Mouse (Mus musculus) T-helper 2 cell (primary cell): Measurements from ENCODE around the gene AI464131.

Source experiments
- in situ Hi-C: fragments of 300-600 bp; cut with MboI, MseI; formaldehyde crosslinking; loops from one replicate; pipeline ENCODE4 v1.15.1; 2025; ENCODE audit warnings: high pct_unique_total_duplicates

AI464131 gene

GRCm38 (mm10) chr4:41505131-41505551 lies 2.3 kb upstream of the AI464131 start:
- in situ Hi-C loops = no loop called here

GRCm38 (mm10) chr4:41504325-41504724 lies 1.4 kb upstream of the AI464131 start:
- in situ Hi-C loops = loop anchor here (5.0 kb wide), 1 partner anchor 63 kb away; the partner anchor contains the start of genes Dnaic1 and Fam219a

GRCm38 (mm10) chr4:41502171-41502940 lies 520 bp downstream of the AI464131 start:
- in situ Hi-C loops = loop anchor here (5.0 kb wide), 1 partner anchor 65 kb away; the partner anchor contains the start of genes Dnaic1 and Fam219a

GRCm38 (mm10) chr4:41500787-41501186 lies 2.1 kb downstream of the AI464131 start:
- in situ Hi-C loops = loop anchor here (5.0 kb wide), 1 partner anchor 67 kb away; the partner anchor contains the start of genes Dnaic1 and Fam219a

GRCm38 (mm10) chr4:41499619-41500018 lies 3.3 kb downstream of the AI464131 start:
- in situ Hi-C loops = loop anchor here (5.0 kb wide), 1 partner anchor 68 kb away; the partner anchor contains the start of genes Dnaic1 and Fam219a

- in situ Hi-C loops = no loop called here
These were observed 3.9 kb downstream of the AI464131 start for GRCm38 (mm10) chr4:41498921-41499391.

GRCm38 (mm10) chr4:41497995-41498845 lies 4.7 kb downstream of the AI464131 start:
- in situ Hi-C loops = no loop called here

GRCm38 (mm10) chr4:41497579-41497978 lies 5.3 kb downstream of the AI464131 start:
- in situ Hi-C loops = no loop called here

- in situ Hi-C loops = no loop called here
These were observed 5.8 kb downstream of the AI464131 start for GRCm38 (mm10) chr4:41497046-41497445.

- in situ Hi-C loops = no loop called here
These were observed 7.0 kb downstream of the AI464131 start for GRCm38 (mm10) chr4:41495850-41496249.

- in situ Hi-C loops = no loop called here
These were observed 7.8 kb downstream of the AI464131 start for GRCm38 (mm10) chr4:41495076-41495475.

- in situ Hi-C loops = no loop called here
These were observed 8.5 kb downstream of the AI464131 start for GRCm38 (mm10) chr4:41494378-41494777.

- in situ Hi-C loops = no loop called here
These were observed 9.3 kb downstream of the AI464131 start for GRCm38 (mm10) chr4:41493464-41494116.

GRCm38 (mm10) chr4:41492951-41493350 lies 9.9 kb downstream of the AI464131 start:
- in situ Hi-C loops = no loop called here

GRCm38 (mm10) chr4:41481601-41482017 lies 21.3 kb downstream of the AI464131 start:
- in situ Hi-C loops = no loop called here

- in situ Hi-C loops = no loop called here
These were observed 22.6 kb downstream of the AI464131 start for GRCm38 (mm10) chr4:41480254-41480653.

GRCm38 (mm10) chr4:41479456-41479804 lies 23.4 kb downstream of the AI464131 start:
- in situ Hi-C loops = no loop called here

- in situ Hi-C loops = no loop called here
These were observed 24.0 kb downstream of the AI464131 start for GRCm38 (mm10) chr4:41478751-41479455.

GRCm38 (mm10) chr4:41477648-41478160 lies 25.2 kb downstream of the AI464131 start:
- in situ Hi-C loops = no loop called here

- in situ Hi-C loops = loop anchor here (25.0 kb wide), 1 partner anchor 1334 kb away; the partner anchor contains the start of gene Aco1
These were observed 31.5 kb downstream of the AI464131 start for GRCm38 (mm10) chr4:41471384-41471689.
